Mouse (Mus musculus): ENCODE results near the gene Hfe2.

- TF ChIP-seq CTCF (IDR thresholded peaks at IDR 0.05; ENCODE audit: low read depth, low read length) (no peak), POLR2A (IDR thresholded peaks at IDR 0.05; ENCODE audit: extremely low read depth, insufficient read depth, low read length) (no peak)
Observed at GRCm38 (mm10) chr3:96553601-96554000, 28.6 kb downstream of the Hfe2 start.

All from liver, adult 2 months (tissue).